Mouse (Mus musculus) testis, adult 2 months (tissue): ENCODE results near the gene Pmvk.

ENCODE experiments used
- CTCF ChIP-seq: fragments of 200-500 bp; IDR thresholded peaks from 2 replicates; pipeline ENCODE4 v1.5.1; 2012; ENCODE audit warnings: low read depth, mild to moderate bottlenecking, inconsistent platforms, low read length, moderate library complexity; ENCODE audit not compliant: control insufficient read depth, insufficient read depth, insufficient replicate concordance
- POLR2A ChIP-seq: fragments of 200-500 bp; IDR thresholded peaks from 2 replicates; pipeline ENCODE4 v1.6.1; 2012; ENCODE audit warnings: low read depth, mild to moderate bottlenecking, inconsistent platforms, low read length, moderate library complexity; ENCODE audit not compliant: control insufficient read depth

DNA sequence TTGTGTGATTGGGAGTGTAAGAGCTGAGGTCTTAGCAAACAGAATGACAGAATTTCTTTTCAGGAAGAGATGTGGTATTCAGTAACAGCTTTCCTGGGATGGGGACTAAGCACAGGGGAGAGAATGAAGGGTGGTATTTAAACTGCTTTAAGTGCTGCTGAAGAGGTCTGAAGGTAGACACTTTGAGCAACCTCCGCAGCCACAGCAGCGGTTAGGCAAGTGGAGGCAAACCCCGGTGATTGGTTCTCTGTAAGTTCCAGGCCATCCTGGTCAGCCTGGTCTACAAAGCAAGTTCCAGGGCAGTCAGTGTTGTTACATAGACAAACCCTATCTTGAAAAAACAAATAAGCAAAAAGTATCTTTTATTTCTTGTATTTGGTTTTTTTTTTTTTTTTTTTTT lies 34.4 kb upstream of the Pmvk start:
- TF ChIP-seq CTCF = no peak
- no peak for TF ChIP-seq POLR2A
